Mouse (Mus musculus): ENCODE data around the gene Zdhhc4.

The Zdhhc4 gene

DNA sequence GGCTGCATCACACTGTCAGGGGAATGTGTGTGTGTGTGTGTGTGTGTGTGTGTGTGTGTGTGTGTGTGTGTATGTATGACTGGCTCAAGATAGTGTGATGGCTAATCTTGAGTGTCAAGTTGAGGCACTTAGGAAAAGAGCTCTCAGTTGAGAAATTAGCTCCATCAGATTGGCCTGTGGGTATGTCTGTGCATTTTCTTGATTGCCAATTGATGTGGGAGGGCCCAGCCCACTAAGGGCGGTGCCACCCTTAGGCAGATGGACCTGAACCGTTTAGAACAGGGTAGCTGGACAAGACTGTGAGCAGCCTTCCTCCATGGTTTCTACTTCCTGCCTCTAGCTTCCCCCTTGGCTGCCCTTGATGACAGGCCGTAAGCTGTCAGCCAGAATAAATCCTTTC lies 56.9 kb downstream of the Zdhhc4 start:
- no peak for DNase-seq

DNA sequence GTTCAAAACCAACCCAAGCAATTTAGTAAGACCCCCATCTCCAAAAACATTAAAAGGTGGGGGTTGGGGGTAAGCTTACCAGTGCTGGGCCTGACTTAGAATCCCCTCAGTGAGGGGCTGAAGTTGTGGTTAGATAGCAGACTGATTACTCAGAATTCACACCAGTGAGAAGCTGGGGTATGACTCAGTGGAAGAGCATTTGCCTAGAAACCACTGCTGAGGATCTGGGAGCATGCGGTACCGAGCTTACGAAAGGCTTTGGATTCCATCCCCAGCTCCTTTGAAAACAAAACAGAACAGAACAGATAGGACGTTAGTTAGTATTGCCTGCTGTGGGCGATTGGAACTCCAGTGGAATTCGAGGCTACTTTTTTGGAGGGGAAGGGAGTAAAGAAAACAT lies 57.4 kb downstream of the Zdhhc4 start:
- DNase-seq: no peak

DNA sequence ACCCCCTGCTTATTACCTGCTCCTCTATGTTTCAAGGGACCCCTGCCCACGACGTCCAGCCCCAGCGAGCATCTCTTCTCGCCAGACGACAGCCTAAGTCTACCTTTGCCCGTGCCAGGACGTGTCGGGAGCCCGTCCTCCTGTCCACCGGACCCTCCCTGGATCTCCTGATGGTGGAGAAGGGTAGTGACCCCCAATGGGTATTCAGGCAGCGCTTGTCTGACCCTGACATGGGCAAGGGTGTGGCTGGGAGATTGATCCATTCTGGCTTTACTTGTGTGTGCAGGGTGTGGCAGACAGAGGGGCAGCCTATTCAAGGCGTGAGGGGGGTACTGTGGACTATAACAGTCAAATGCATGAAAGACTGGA lies 58.9 kb downstream of the Zdhhc4 start:
- no peak for DNase-seq

DNA sequence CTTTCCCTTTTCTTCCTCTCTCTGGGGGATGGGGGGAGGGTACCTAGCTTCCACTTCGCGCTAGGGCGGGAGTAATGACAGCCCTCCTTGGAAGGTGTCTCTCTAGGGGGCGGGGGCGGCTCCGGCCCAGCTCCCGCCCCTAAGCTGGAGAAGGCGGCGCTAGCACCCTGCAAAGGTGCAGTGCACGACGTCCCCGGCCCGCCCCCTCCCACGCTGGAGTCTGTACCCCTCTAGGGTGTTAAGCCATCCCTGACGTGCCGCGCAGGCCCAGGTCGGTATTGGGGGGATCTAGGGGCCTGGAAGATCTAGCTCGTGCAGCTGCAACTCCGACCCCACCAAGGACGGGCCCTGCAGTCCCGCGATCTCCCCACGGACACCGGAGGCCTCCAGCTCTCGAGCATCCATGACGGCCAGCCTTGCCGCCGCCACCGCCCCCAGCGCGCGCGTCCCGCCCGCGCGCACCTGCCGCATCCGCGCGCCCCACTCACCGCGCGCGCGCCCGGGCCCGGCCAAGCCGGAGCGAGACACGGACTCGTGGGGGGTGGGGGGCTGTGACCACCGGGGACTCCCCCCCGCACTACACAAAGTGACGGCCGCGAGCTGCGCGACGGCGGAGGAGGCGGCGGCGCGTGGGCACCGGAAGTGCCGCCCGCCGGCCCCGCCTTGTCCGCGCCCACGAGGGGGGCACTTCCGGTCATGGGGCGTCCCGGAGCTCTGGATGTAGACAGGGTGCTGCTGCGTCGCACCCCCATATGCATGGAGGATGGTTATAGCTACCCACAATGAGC lies 59.5 kb downstream of the Zdhhc4 start, which contains the start of gene Zfp316:
Gene Zfp316, minus strand, starts transcription at position 660 of the 788 bp plus-strand sequence.
- peak; percentile 78 to 83 for DNase-seq

DNA sequence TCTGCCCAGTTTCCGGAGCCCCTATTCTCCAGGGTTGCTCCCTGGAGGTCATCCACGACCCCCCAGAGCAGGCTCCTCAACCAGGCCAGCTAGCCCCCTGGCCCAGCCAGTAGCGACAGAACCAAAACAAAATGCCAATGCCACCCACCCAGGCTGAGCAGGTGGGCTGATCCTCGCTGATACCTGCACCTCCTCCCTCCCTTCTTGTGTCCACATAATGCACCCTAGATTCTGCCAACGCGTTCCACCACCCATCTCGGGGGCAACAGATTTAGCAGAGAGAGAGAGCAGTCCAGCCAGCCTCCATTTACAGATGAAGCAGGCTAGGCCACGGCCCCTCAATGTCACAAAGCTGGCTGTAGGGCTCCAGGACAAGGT lies 60.1 kb downstream of the Zdhhc4 start:
- no peak for DNase-seq

DNA sequence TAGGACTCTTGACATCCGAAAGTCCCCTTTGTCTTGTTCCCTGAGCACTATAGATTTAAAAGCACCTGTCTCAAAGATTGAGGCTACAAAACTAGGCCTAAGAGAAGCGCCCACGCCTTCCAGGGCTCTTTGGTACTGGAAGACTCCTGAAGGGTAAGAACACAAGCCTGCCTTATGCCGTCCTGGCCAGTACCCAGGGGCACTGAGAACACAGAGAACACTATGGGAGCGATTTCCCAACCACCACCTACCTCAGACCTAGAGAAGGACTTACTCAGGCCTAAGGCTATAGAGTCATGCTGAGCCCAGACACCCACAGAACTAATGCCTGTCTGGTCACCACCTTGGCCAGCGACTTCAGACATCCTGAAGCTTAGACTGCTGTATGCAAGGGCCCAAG lies 62.3 kb downstream of the Zdhhc4 start:
- no peak for DNase-seq
